Mouse (Mus musculus): ENCODE measurements around the gene 9130213A22Rik. TPM values are rescaled to one million over a fixed set of nuclear protein-coding genes. Genes with fewer than 3 reads are reported as not detected.

The 9130213A22Rik gene
- polyA plus RNA-seq, 1 experiment from 2014 or later, result not detected

DNA sequence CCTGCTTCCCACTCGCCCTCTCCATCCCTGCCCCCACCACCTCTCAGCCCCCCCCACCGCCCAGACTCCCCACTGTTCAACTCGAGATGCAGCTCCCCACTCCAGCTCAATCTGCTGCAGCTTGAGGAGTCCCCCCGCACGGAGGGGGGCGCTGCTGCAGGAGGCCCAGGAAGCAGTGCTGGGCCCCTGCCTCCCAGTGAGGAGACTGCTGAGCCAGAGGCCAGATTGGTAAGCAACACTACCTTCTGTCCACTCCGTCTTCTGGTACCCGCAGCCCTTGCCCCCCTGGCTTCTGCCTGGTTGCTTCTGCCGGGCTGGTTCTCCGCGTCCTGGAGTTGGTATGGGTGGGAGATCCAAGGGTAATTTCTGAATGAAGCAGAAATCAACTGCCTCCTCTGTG is 15.5 kb downstream of the 9130213A22Rik start:
- Histone ChIP-seq H3K27ac (ENCODE audit: low read depth, low read length) (no peak overlapping the region), H3K9ac (ENCODE audit: low read length) (no peak overlapping the region), H3K27me3 (ENCODE audit: control insufficient read depth, insufficient read depth, low read length) (no peaks in the 10 kb centered on the region), H3K36me3 (ENCODE audit: control insufficient read depth, insufficient read depth, low read length) (peaks cover 5% of the 10 kb centered on the region; the same call in 1 of the 2 replicates), H3K9me3 (ENCODE audit: control insufficient read depth, low read length) (no peaks in the 10 kb centered on the region), H3K4me1 (replicated peaks; ENCODE audit: control insufficient read depth, insufficient read depth, low read length) (no peaks in the 10 kb centered on the region), H3K4me3 (ENCODE audit: low read depth, low read length) (no peak overlapping the region), H3K4me2 (ENCODE audit: low read depth, low read length, severe bottlenecking) (no peak overlapping the region)
- DNase-seq (ENCODE audit: low spot score) (no peak), ATAC-seq (replicated peaks; ENCODE audit: low FRiP score) (no peak)
- 88% methylated on average over 11 of the region's 11 CpGs for WGBS

DNA sequence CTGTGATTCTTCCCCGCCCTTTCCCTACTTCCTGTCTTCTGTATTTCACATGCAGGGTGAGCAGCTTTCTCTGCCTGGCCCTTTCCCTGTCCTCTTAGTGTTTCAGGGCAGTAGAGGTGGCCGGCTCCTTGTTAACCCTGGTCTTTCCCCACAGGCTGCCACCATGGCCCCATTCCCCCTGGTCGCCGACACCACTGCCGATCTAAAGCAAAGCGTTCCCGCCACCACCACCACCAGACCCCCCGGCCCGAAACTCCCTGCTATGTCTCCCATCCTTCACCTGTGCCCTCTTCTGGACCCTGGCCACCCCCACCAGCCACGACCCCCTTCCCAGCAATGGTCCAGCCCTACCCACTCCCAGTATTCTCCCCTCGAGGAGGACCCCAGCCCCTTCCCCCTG is 16.1 kb downstream of the 9130213A22Rik start:
- Histone ChIP-seq H3K4me3 (ENCODE audit: low read depth, low read length) (no peak overlapping the region), H3K4me2 (ENCODE audit: low read depth, low read length, severe bottlenecking) (no peak overlapping the region), H3K27me3 (ENCODE audit: control insufficient read depth, insufficient read depth, low read length) (no peaks in the 10 kb centered on the region), H3K9me3 (ENCODE audit: control insufficient read depth, low read length) (no peaks in the 10 kb centered on the region), H3K9ac (ENCODE audit: low read length) (no peak overlapping the region), H3K4me1 (replicated peaks; ENCODE audit: control insufficient read depth, insufficient read depth, low read length) (no peaks in the 10 kb centered on the region), H3K36me3 (ENCODE audit: control insufficient read depth, insufficient read depth, low read length) (peaks cover 5% of the 10 kb centered on the region), H3K27ac (ENCODE audit: low read depth, low read length) (no peak overlapping the region)
- ATAC-seq (replicated peaks; ENCODE audit: low FRiP score) (no peak), DNase-seq (ENCODE audit: low spot score) (no peak)
- WGBS, result 89% methylated on average over 11 of the region's 11 CpGs

DNA sequence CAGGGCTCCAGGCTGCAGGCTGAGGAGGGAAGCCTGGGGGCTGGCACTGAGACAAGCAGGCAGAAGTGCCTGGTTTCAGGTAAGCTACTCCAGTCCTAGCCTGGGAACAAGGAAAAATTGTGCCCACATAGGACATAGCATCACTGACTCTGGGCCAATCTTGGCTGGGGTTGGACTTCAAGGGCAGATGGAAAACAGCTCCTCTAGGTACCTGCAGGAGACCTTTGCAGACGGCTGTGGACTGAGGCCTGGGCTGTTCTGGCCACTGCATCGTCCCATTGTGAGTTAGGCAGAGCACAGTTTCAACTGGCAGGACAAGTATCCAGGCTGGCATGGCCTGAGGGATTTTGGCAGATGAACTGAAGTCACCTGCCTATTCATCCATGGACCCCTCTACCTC is 16.6 kb downstream of the 9130213A22Rik start:
- Histone ChIP-seq H3K4me2 (ENCODE audit: low read depth, low read length, severe bottlenecking) (no peak overlapping the region), H3K9me3 (ENCODE audit: control insufficient read depth, low read length) (no peaks in the 10 kb centered on the region), H3K36me3 (ENCODE audit: control insufficient read depth, insufficient read depth, low read length) (peaks cover 7% of the 10 kb centered on the region), H3K27ac (ENCODE audit: low read depth, low read length) (no peak overlapping the region), H3K9ac (ENCODE audit: low read length) (no peak overlapping the region), H3K4me3 (ENCODE audit: low read depth, low read length) (no peak overlapping the region), H3K4me1 (replicated peaks; ENCODE audit: control insufficient read depth, insufficient read depth, low read length) (no peaks in the 10 kb centered on the region), H3K27me3 (ENCODE audit: control insufficient read depth, insufficient read depth, low read length) (no peaks in the 10 kb centered on the region)
- 93% methylated on average over 2 of the region's 2 CpGs for WGBS
- no peak for ATAC-seq (replicated peaks; ENCODE audit: low FRiP score)
- no peak for DNase-seq (ENCODE audit: low spot score)

DNA sequence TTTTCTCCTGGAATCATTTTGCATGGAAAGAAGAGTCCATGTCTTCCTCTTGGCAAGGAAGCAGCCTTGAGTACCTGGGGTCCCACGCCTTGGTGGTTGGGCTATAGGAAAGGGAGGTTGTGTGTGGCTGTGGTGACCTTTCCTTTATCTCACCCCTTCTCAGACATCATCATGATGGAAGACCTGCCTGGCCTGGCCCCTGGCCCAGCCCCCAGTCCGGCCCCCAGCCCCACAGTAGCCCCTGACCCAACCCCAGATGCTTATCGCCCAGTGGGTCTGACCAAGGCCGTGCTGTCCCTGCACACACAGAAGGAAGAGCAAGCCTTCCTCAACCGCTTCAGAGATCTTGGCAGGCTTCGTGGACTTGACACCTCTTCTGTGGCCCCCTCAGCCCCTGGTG is 17.2 kb downstream of the 9130213A22Rik start:
- ATAC-seq (replicated peaks; ENCODE audit: low FRiP score) (no peak), DNase-seq (ENCODE audit: low spot score) (no peak)
- Histone ChIP-seq H3K36me3 (ENCODE audit: control insufficient read depth, insufficient read depth, low read length) (peaks cover 7% of the 10 kb centered on the region), H3K9me3 (ENCODE audit: control insufficient read depth, low read length) (no peaks in the 10 kb centered on the region), H3K4me3 (ENCODE audit: low read depth, low read length) (no peak overlapping the region), H3K27ac (ENCODE audit: low read depth, low read length) (no peak overlapping the region), H3K4me1 (replicated peaks; ENCODE audit: control insufficient read depth, insufficient read depth, low read length) (peaks cover 2% of the 10 kb centered on the region; the same call in 1 of the 2 replicates), H3K9ac (ENCODE audit: low read length) (no peak overlapping the region), H3K27me3 (ENCODE audit: control insufficient read depth, insufficient read depth, low read length) (no peaks in the 10 kb centered on the region), H3K4me2 (ENCODE audit: low read depth, low read length, severe bottlenecking) (no peak overlapping the region)
- WGBS, result 92% methylated on average over 6 of the region's 6 CpGs

DNA sequence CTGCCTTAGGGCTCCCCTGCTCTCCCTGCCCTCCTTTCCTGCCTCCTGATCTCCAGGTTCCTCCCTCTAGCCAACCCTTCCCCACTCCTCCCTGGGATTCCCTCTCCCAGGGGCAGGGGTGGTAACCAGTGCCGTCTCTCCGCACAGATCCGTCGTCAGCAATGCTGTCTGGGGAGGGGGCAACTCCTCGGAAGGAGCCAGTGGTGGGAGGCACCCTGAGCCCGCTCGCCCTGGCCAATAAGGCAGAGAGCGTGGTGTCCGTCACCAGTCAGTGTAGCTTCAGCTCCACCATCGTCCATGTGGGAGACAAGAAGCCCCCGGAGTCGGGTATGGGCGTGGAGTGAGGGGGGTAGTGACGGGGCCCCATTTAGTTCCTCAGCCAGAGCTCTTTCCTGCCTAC is 17.9 kb downstream of the 9130213A22Rik start:
- DNase-seq (ENCODE audit: low spot score), result no peak
- Histone ChIP-seq H3K4me2 (ENCODE audit: low read depth, low read length, severe bottlenecking) (no peak overlapping the region), H3K27ac (ENCODE audit: low read depth, low read length) (no peak overlapping the region), H3K9me3 (ENCODE audit: control insufficient read depth, low read length) (no peaks in the 10 kb centered on the region), H3K9ac (ENCODE audit: low read length) (no peak overlapping the region), H3K27me3 (ENCODE audit: control insufficient read depth, insufficient read depth, low read length) (no peaks in the 10 kb centered on the region), H3K4me1 (replicated peaks; ENCODE audit: control insufficient read depth, insufficient read depth, low read length) (peaks cover 4% of the 10 kb centered on the region; the same call in 1 of the 2 replicates), H3K4me3 (ENCODE audit: low read depth, low read length) (no peak overlapping the region), H3K36me3 (ENCODE audit: control insufficient read depth, insufficient read depth, low read length) (peaks cover 7% of the 10 kb centered on the region)
- ATAC-seq (replicated peaks; ENCODE audit: low FRiP score), result no peak
- WGBS, result 89% methylated on average over 14 of the region's 14 CpGs

DNA sequence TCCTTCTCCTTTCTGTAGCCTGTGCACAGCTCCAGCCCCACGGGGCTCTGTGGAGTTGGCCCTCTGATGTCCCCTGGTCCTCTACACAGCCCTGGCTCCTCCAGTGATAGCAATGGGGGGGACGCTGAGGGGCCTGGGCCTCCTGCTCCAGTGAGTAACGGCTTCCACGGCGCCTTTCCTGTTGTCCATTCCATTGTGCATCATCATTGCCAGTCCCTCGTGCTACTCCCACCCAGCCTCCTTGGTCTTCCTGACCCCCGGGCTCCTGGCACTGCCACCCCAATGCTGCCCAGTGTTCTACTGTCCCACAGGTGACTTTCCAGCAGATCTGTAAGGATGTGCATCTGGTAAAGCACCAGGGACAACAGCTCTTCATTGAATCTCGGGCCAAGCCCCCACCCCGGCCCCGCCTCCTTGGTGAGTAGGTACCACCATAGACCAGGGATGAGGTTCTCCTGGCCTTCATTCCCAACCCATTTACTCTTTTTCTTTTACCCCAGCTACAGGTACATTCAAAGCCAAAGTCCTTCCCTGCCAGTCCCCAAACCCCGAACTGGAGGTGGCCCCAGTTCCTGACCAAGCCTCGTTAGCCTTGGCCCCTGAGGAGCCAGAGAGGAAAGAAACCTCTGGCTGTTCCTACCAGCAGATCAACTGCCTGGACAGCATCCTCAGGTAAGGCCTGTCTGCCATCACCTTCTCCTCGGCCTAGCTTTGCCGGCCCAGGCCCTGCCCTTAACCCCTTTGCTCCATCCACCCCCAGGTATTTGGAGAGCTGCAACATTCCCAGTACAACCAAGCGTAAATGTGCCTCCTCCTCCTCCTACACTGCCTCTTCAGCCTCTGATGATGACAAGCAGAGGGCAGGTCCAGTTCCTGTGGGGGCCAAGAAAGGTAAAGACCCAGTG is 18.6 kb downstream of the 9130213A22Rik start:
- Histone ChIP-seq H3K9ac (ENCODE audit: low read length) (no peak overlapping the region), H3K36me3 (ENCODE audit: control insufficient read depth, insufficient read depth, low read length) (peaks cover 7% of the 10 kb centered on the region), H3K4me3 (ENCODE audit: low read depth, low read length) (no peak overlapping the region), H3K4me2 (ENCODE audit: low read depth, low read length, severe bottlenecking) (no peak overlapping the region), H3K4me1 (replicated peaks; ENCODE audit: control insufficient read depth, insufficient read depth, low read length) (peaks cover 6% of the 10 kb centered on the region; the same call in 1 of the 2 replicates), H3K27ac (ENCODE audit: low read depth, low read length) (no peak overlapping the region), H3K9me3 (ENCODE audit: control insufficient read depth, low read length) (no peaks in the 10 kb centered on the region), H3K27me3 (ENCODE audit: control insufficient read depth, insufficient read depth, low read length) (no peaks in the 10 kb centered on the region)
- no peak for ATAC-seq (replicated peaks; ENCODE audit: low FRiP score)
- WGBS, result 92% methylated on average over 15 of the region's 15 CpGs
- no peak for DNase-seq (ENCODE audit: low spot score)

DNA sequence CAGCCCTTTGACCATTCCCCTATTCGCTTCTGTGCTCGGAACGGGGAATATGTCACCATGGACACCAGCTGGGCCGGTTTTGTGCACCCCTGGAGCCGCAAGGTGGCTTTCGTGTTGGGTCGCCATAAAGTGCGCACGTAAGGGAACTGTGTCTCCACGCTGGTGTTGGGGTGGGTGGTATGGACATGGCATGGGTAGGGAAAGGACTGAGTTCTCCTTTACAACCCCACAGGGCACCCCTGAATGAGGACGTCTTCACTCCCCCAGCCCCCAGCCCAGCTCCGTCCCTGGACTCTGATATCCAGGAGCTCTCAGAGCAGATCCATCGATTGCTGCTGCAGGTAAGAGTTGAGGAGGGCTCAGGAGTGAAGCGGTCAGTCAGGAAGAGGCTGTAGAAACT is 19.3 kb downstream of the 9130213A22Rik start:
- Histone ChIP-seq H3K36me3 (ENCODE audit: control insufficient read depth, insufficient read depth, low read length) (peaks cover 5% of the 10 kb centered on the region), H3K4me3 (ENCODE audit: low read depth, low read length) (no peak overlapping the region), H3K27ac (ENCODE audit: low read depth, low read length) (no peak overlapping the region), H3K9me3 (ENCODE audit: control insufficient read depth, low read length) (no peaks in the 10 kb centered on the region), H3K27me3 (ENCODE audit: control insufficient read depth, insufficient read depth, low read length) (no peaks in the 10 kb centered on the region), H3K4me1 (replicated peaks; ENCODE audit: control insufficient read depth, insufficient read depth, low read length) (peaks cover 11% of the 10 kb centered on the region), H3K4me2 (ENCODE audit: low read depth, low read length, severe bottlenecking) (no peak overlapping the region), H3K9ac (ENCODE audit: low read length) (no peak overlapping the region)
- DNase-seq (ENCODE audit: low spot score), result no peak
- no peak for ATAC-seq (replicated peaks; ENCODE audit: low FRiP score)
- WGBS, result 94% methylated on average over 14 of the region's 14 CpGs

DNA sequence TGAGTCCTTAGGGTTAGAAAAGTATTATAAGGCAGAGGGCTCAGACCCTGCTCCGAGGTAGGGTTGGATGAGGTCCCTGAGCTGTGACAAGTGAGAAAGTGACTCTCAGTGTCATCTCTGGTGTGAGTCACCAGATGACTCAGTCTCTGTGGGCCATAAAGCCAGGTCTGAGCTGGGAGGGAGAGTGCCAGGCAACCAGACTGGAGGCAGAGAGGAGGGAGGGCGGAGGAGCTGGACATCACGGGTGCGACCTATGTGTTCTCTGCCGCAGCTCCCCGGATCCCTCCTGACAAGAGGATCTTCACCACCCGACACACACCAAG is 20.0 kb downstream of the 9130213A22Rik start:
- no peak for ATAC-seq (replicated peaks; ENCODE audit: low FRiP score)
- Histone ChIP-seq H3K4me2 (ENCODE audit: low read depth, low read length, severe bottlenecking) (no peak overlapping the region), H3K27ac (ENCODE audit: low read depth, low read length) (no peak overlapping the region), H3K27me3 (ENCODE audit: control insufficient read depth, insufficient read depth, low read length) (no peaks in the 10 kb centered on the region), H3K9ac (ENCODE audit: low read length) (no peak overlapping the region), H3K4me1 (replicated peaks; ENCODE audit: control insufficient read depth, insufficient read depth, low read length) (peaks cover 18% of the 10 kb centered on the region), H3K36me3 (ENCODE audit: control insufficient read depth, insufficient read depth, low read length) (peaks cover 5% of the 10 kb centered on the region), H3K4me3 (ENCODE audit: low read depth, low read length) (no peak overlapping the region), H3K9me3 (ENCODE audit: control insufficient read depth, low read length) (no peaks in the 10 kb centered on the region)
- 95% methylated on average over 7 of the region's 7 CpGs for WGBS
- no peak for DNase-seq (ENCODE audit: low spot score)
